Mouse (Mus musculus) hindbrain, postnatal 0 days (tissue): ENCODE data around the gene Tns3. TPM values are rescaled to one million over a fixed set of nuclear protein-coding genes. Genes with fewer than 3 reads are reported as not detected.

Source experiments
- ATAC-seq: fragments of 200-750 bp; cut with Nextera tagmentation; 2 replicates; pipeline ENCODE4 v1.8.0; 2017; ENCODE audit warnings: mild to moderate bottlenecking, moderate TSS enrichment, moderate library complexity
- DNase-seq: peaks from one replicate; pipeline ENCODE4 v3.0.0-alpha.2; 2015; ENCODE audit warnings: low spot score
- H3K27ac ChIP-seq: fragments of 300-500 bp; sonication (generic); 2 replicates; pipeline ENCODE4 v1.5.1; 2014; ENCODE audit warnings: mild to moderate bottlenecking
- H3K27me3 ChIP-seq: fragments of 300-500 bp; sonication (generic); 2 replicates; pipeline ENCODE4 v1.6.1; 2014; ENCODE audit warnings: low read length, mixed read lengths; ENCODE audit not compliant: insufficient read depth
- H3K36me3 ChIP-seq: fragments of 300-500 bp; sonication (generic); 2 replicates; pipeline ENCODE4 v1.6.1; 2014; ENCODE audit warnings: low read length, mixed read lengths; ENCODE audit not compliant: insufficient read depth
- H3K4me1 ChIP-seq: fragments of 300-500 bp; sonication (generic); 2 replicates; pipeline ENCODE4 v1.6.1; 2014; ENCODE audit warnings: antibody characterized with exemption, low read length, mixed read lengths; ENCODE audit not compliant: insufficient read depth
- H3K4me2 ChIP-seq: fragments of 300-500 bp; sonication (generic); 2 replicates; pipeline ENCODE4 v1.6.1; 2014; ENCODE audit warnings: low read depth, mild to moderate bottlenecking, low read length, moderate library complexity, mixed read lengths
- H3K4me3 ChIP-seq: fragments of 300-500 bp; sonication (generic); 2 replicates; pipeline ENCODE4 v1.5.1; 2014; ENCODE audit warnings: low read length
- H3K9ac ChIP-seq: fragments of 300-500 bp; sonication (generic); replicated peaks from 2 replicates; pipeline ENCODE4 v1.6.1; 2014; ENCODE audit warnings: mild to moderate bottlenecking, low read length, moderate library complexity, mixed read lengths
- H3K9me3 ChIP-seq: fragments of 300-500 bp; sonication (generic); 2 replicates; pipeline ENCODE4 v1.6.1; 2016; ENCODE audit warnings: low read length, mixed read lengths
- CTCF ChIP-seq: IDR thresholded peaks from 2 replicates; pipeline ENCODE4 v1.5.1; 2016; ENCODE audit warnings: antibody characterized with exemption, control low read depth, low read depth
- WGBS: fragments of 180-500 bp; shearing (Covaris S2); extraction: QIAGEN DNeasy Blood & Tissue Kit; methylation state at CpG from one replicate; pipeline ENCODE4 v1.1.7; 2014; 5-methylcytosine and 5-hydroxymethylcytosine counted together
- polyA plus RNA-seq: library from polyadenylated mRNA; unstranded; fragments of >200 nt; fragmentation: Nextera tagmentation; extraction: Ambion mirVana; gene quantifications from 2 replicates; pipeline ENCODE4 v1.2.1, GENCODE M21; 2015
- total RNA-seq: library from RNA; depleted of rRNA; stranded (reverse); fragments of >200 nt; gene quantifications from 2 replicates; pipeline ENCODE4 v1.2.3, GENCODE M21; 2014

Gene Tns3
- total and polyA plus RNA-seq, 2 experiments from 2014 or later: 8.2 to 63.6 TPM

- Histone ChIP-seq H3K36me3 (no peaks in the 10 kb centered on the region), H3K27me3 (no peaks in the 10 kb centered on the region), H3K4me1 (0 out of 2 replicates have a peak, but pooled peaks cover 6% of the 10 kb centered on the region), H3K9me3 (no peaks in the 10 kb centered on the region), H3K27ac (no peak overlapping the region), H3K4me3 (no peak overlapping the region), H3K4me2 (no peak overlapping the region), H3K9ac (no peak overlapping the region)
- 98% methylated on average over 5 of the region's 5 CpGs for WGBS
- DNase-seq (no peak), ATAC-seq (no peak)
- no peak for TF ChIP-seq CTCF
Observed at GRCm38 (mm10) chr11:8629326-8629725, 35.0 kb downstream of the Tns3 start.

GRCm38 (mm10) chr11:8628846-8629253 is 35.5 kb downstream of the Tns3 start:
- no peak for DNase-seq
- WGBS: 78% methylated on average over 10 of the region's 10 CpGs
- no peaks in the 10 kb centered on the region for H3K36me3 ChIP-seq
- 0 out of 2 replicates have a peak, but pooled peaks cover 6% of the 10 kb centered on the region for H3K4me1 ChIP-seq
- H3K9me3 ChIP-seq: no peaks in the 10 kb centered on the region
- no peak overlapping the region for H3K27ac ChIP-seq
- H3K27me3 ChIP-seq: no peaks in the 10 kb centered on the region
- no peak for TF ChIP-seq CTCF
- no peak overlapping the region for H3K9ac ChIP-seq
- no peak overlapping the region for H3K4me3 ChIP-seq
- no peak for ATAC-seq
- no peak overlapping the region for H3K4me2 ChIP-seq

- no peak for TF ChIP-seq CTCF
- Histone ChIP-seq H3K9ac (no peak overlapping the region), H3K4me2 (no peak overlapping the region), H3K4me3 (no peak overlapping the region), H3K27me3 (no peaks in the 10 kb centered on the region), H3K4me1 (0 out of 2 replicates have a peak, but pooled peaks cover 6% of the 10 kb centered on the region), H3K27ac (no peak overlapping the region), H3K9me3 (no peaks in the 10 kb centered on the region), H3K36me3 (no peaks in the 10 kb centered on the region)
- no peak for ATAC-seq
- DNase-seq: no peak
- WGBS: 90% methylated on average over 6 of the region's 6 CpGs
Observed at GRCm38 (mm10) chr11:8627156-8627555, 37.2 kb downstream of the Tns3 start.

GRCm38 (mm10) chr11:8626715-8627114 is 37.6 kb downstream of the Tns3 start:
- DNase-seq (no peak), ATAC-seq (no peak)
- Histone ChIP-seq H3K4me1 (0 out of 2 replicates have a peak, but pooled peaks cover 6% of the 10 kb centered on the region), H3K27ac (no peak overlapping the region), H3K27me3 (no peaks in the 10 kb centered on the region), H3K36me3 (no peaks in the 10 kb centered on the region), H3K4me3 (no peak overlapping the region), H3K9me3 (no peaks in the 10 kb centered on the region), H3K9ac (no peak overlapping the region), H3K4me2 (no peak overlapping the region)
- no peak for TF ChIP-seq CTCF
- WGBS: 90% methylated on average over 6 of the region's 6 CpGs

- Histone ChIP-seq H3K36me3 (no peaks in the 10 kb centered on the region), H3K9ac (no peak overlapping the region), H3K27me3 (no peaks in the 10 kb centered on the region), H3K9me3 (no peaks in the 10 kb centered on the region), H3K27ac (no peak overlapping the region), H3K4me2 (no peak overlapping the region), H3K4me1 (0 out of 2 replicates have a peak, but pooled peaks cover 6% of the 10 kb centered on the region), H3K4me3 (no peak overlapping the region)
- DNase-seq (no peak), ATAC-seq (no peak)
- WGBS: 81% methylated on average over 10 of the region's 10 CpGs
- TF ChIP-seq CTCF: no peak
Observed at GRCm38 (mm10) chr11:8625915-8626604, 38.3 kb downstream of the Tns3 start.

GRCm38 (mm10) chr11:8625451-8625850 is 38.9 kb downstream of the Tns3 start:
- no peak for TF ChIP-seq CTCF
- WGBS: 55% methylated on average over 6 of the region's 6 CpGs
- Histone ChIP-seq H3K9ac (no peak overlapping the region), H3K36me3 (no peaks in the 10 kb centered on the region), H3K4me3 (no peak overlapping the region), H3K27ac (no peak overlapping the region), H3K9me3 (no peaks in the 10 kb centered on the region), H3K4me2 (peak overlapping the region; percentile 100; the same call in 1 of the 2 replicates), H3K4me1 (0 out of 2 replicates have a peak, but pooled peaks cover 6% of the 10 kb centered on the region), H3K27me3 (no peaks in the 10 kb centered on the region)
- no peak for ATAC-seq
- DNase-seq: no peak
